In the genomic region with DNA sequence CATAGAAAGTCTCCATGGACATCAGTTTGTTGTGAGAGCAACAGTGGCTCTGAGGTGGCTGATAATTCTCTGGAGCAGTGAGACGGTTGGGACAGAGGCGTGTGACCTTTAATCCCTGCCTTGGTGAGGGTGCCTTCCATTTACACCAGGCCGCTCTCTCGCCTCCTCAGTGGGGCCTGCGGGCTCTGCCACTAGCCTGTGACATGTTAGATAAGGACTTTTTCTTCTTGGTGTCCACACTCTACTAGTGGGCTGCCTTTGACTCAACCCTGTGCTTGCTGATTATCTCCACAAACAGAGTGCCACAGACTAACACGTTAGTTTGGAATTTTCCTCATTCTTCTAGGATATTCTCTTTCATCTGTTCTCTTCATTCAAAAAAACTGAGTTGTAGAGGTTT, we compare ENCODE assay signal across 12 mouse cellular contexts. TPM values are rescaled to one million over a fixed set of nuclear protein-coding genes. Genes with fewer than 3 reads are reported as not detected.
A peak's percentile ranks its signal among the peaks of the same experiment; 100 is the strongest.
DNase-seq lines count a peak whose midpoint lies in the region; ATAC-seq and TF ChIP-seq lines count a peak whose summit lies in the region.
"Had no signal": no experiment of that assay in that cellular context is flagged by ENCODE, and none has a peak within 500 bp of the region (broad histone marks: within the 10 kb centered on the region; RNA-seq: fewer than 3 reads in every experiment).

No protein-coding gene starts in this region.

- no peak for TF ChIP-seq RAD21 in CH12.LX (IDR thresholded peaks at IDR 0.05; ENCODE audit: low read depth, low read length)

- no peak for TF ChIP-seq POLR2A in CH12.LX (IDR thresholded peaks at IDR 0.05; ENCODE audit: low read depth, low read length)

- H3K27ac ChIP-seq in heart, embryonic 10.5 days, result no peak overlapping the region; the same call in 1 of the 2 replicates
- H3K27ac ChIP-seq in CH12.LX (ENCODE audit: insufficient read depth, low read depth), result peak overlapping the region; percentile 8; the same call in 1 of the 2 replicates
- H3K27ac ChIP-seq: heart, embryonic 15.5 days had no signal

- dilution Hi-C loops in CH12.LX (cut with MboI; ENCODE audit: extremely low pct_ligation_motif_present, extremely low pct_unique_long_range_greater_than_20kb, low sequenced_read_pairs), result no loop called here

- DNase-seq in heart, embryonic 10.5 days (ENCODE audit: low spot score), result peak; percentile 93
- no peak for DNase-seq in heart, adult 18-20 months
- no peak for DNase-seq in CH12.LX (ENCODE audit: extremely low read depth)
- no peak for DNase-seq in thymus, postnatal 25 days
- DNase-seq: kidney, postnatal 14 days; retina, postnatal 1 day had no signal

- TF ChIP-seq CTCF in CH12.LX (conservative IDR thresholded peaks at IDR 0.05 in 1 of 2, IDR thresholded peaks at IDR 0.05 in 1 of 2; ENCODE audit: low read depth in 2 of 2, low read length in 2 of 2), result no peak

- peaks cover 87% of the 10 kb centered on the region for H3K79me2 ChIP-seq in CH12.LX (replicated peaks; ENCODE audit: control insufficient read depth, extremely low read depth, insufficient read depth, poor library complexity, severe bottlenecking)

- no peaks in the 10 kb centered on the region for H3K36me3 ChIP-seq in heart, embryonic 10.5 days
- H3K36me3 ChIP-seq in CH12.LX (replicated peaks in 1 of 2; ENCODE audit: control insufficient read depth in 1 of 2, insufficient read depth in 1 of 2, low read length in 1 of 2), result peaks cover 28 to 73% of the 10 kb centered on the region in 2 experiments
- H3K36me3 ChIP-seq in erythroblast, embryonic 14.5 days (ENCODE audit: control insufficient read depth), result peaks cover 94% of the 10 kb centered on the region
- H3K36me3 ChIP-seq: heart, embryonic 15.5 days had no signal

- WGBS in heart, embryonic 10.5 days, result 40% methylated on average over 6 of the region's 6 CpGs

- no peak for TF ChIP-seq EP300 in CH12.LX (IDR thresholded peaks at IDR 0.05; ENCODE audit: low read length)

- in situ Hi-C loops in CH12.LX (cut with MboI; ENCODE audit: low pct_ligation_motif_present, low pct_unique_long_range_greater_than_20kb, low sequenced_read_pairs), result no loop called here

- H3K4me2 ChIP-seq in CH12.LX (ENCODE audit: insufficient read depth, low read depth, poor library complexity, severe bottlenecking), result no peak overlapping the region
- H3K4me2 ChIP-seq: heart, embryonic 15.5 days had no signal

- H3K9me3 ChIP-seq in heart, embryonic 10.5 days, result no peaks in the 10 kb centered on the region
- peaks cover 4% of the 10 kb centered on the region for H3K9me3 ChIP-seq in CH12.LX (replicated peaks; ENCODE audit: low read length)
- no peaks in the 10 kb centered on the region for H3K9me3 ChIP-seq in erythroblast, embryonic 14.5 days (ENCODE audit: control insufficient read depth, low read length)
- H3K9me3 ChIP-seq: heart, embryonic 15.5 days had no signal

- H3K4me3 ChIP-seq in heart, embryonic 10.5 days, result no peak overlapping the region
- H3K4me3 ChIP-seq in CH12.LX (replicated peaks in 1 of 3; ENCODE audit: low read depth in 2 of 3, low read length in 2 of 3, poor library complexity in 1 of 3), result no peak overlapping the region
- peak overlapping the region; percentile 47 for H3K4me3 ChIP-seq in erythroblast, embryonic 14.5 days (replicated peaks)
- H3K4me3 ChIP-seq: heart, embryonic 15.5 days had no signal

- peak; percentile 77 for ATAC-seq in megakaryocyte-erythroid progenitor cell, adult 5-6 weeks (replicated peaks; ENCODE audit: low FRiP score, low TSS enrichment, poor library complexity, severe bottlenecking)
- ATAC-seq in cerebellum, adult (ENCODE audit: insufficient number of reproducible peaks, low FRiP score, low TSS enrichment), result no peak
- ATAC-seq in granulocyte monocyte progenitor cell, adult 5-6 weeks (replicated peaks; ENCODE audit: poor library complexity, severe bottlenecking), result no peak
- ATAC-seq: hindbrain, embryonic 16.5 days had no signal

- peaks cover 16% of the 10 kb centered on the region; the same call in 1 of the 2 replicates for H3K4me1 ChIP-seq in heart, embryonic 10.5 days
- peaks cover 65 to 99% of the 10 kb centered on the region in 2 experiments for H3K4me1 ChIP-seq in CH12.LX (ENCODE audit: control insufficient read depth in 1 of 2, insufficient read depth in 2 of 2)
- H3K4me1 ChIP-seq in erythroblast, embryonic 14.5 days (ENCODE audit: control insufficient read depth), result peaks cover 98% of the 10 kb centered on the region
- H3K4me1 ChIP-seq: heart, embryonic 15.5 days had no signal

- no peak overlapping the region for H3K9ac ChIP-seq in CH12.LX (ENCODE audit: insufficient read depth, low read depth)
- H3K9ac ChIP-seq: heart, embryonic 15.5 days had no signal

- H3K27me3 ChIP-seq in heart, embryonic 10.5 days (ENCODE audit: insufficient read depth, poor library complexity, severe bottlenecking), result no peaks in the 10 kb centered on the region
- H3K27me3 ChIP-seq in CH12.LX (replicated peaks), result no peaks in the 10 kb centered on the region
- H3K27me3 ChIP-seq in erythroblast, embryonic 14.5 days (ENCODE audit: control insufficient read depth), result no peaks in the 10 kb centered on the region
- H3K27me3 ChIP-seq: heart, embryonic 15.5 days had no signal

TF ChIP-seq in CH12.LX, 34 proteins besides CTCF, POLR2A, EP300 and RAD21:
- no peak for TF ChIP-seq MXI1 (IDR thresholded peaks at IDR 0.05; ENCODE audit: low read depth, low read length)
- TF ChIP-seq MAZ (IDR thresholded peaks at IDR 0.05; ENCODE audit: low read depth, low read length), result no peak
- no peak for TF ChIP-seq E2F4 (IDR thresholded peaks at IDR 0.05; ENCODE audit: insufficient replicate concordance, low read depth, low read length)
- no peak for TF ChIP-seq PAX5 (IDR thresholded peaks at IDR 0.05; ENCODE audit: low read length)
- TF ChIP-seq MAX (IDR thresholded peaks at IDR 0.05; ENCODE audit: low read length), result no peak
- TF ChIP-seq JUN (IDR thresholded peaks at IDR 0.05; ENCODE audit: insufficient read depth, low read depth, low read length), result no peak
- TF ChIP-seq TCF12 (IDR thresholded peaks at IDR 0.05; ENCODE audit: low read depth, low read length), result no peak
- no peak for TF ChIP-seq ZNF384 (IDR thresholded peaks at IDR 0.05; ENCODE audit: low read depth, low read length)
- TF ChIP-seq HCFC1 (IDR thresholded peaks at IDR 0.05; ENCODE audit: low read depth, low read length), result no peak
- no peak for TF ChIP-seq GABPA (IDR thresholded peaks at IDR 0.05; ENCODE audit: insufficient replicate concordance, low read depth, low read length)
- TF ChIP-seq RCOR1 (conservative IDR thresholded peaks at IDR 0.05; ENCODE audit: low read depth, low read length), result no peak
- no peak for TF ChIP-seq NRF1 (IDR thresholded peaks at IDR 0.05; ENCODE audit: low read depth, low read length)
- TF ChIP-seq SIN3A (IDR thresholded peaks at IDR 0.05; ENCODE audit: low read length), result no peak
- TF ChIP-seq MEF2A (IDR thresholded peaks at IDR 0.05; ENCODE audit: borderline replicate concordance, low read depth, low read length), result no peak
TF ChIP-seq in CH12.LX: peak in this region for 0.

RNA-seq across cellular contexts. Expression of a gene that starts 44.4 kb away (rescaled TPM):
- polyA plus RNA-seq in heart, embryonic 10.5 days (2016; fragmentation: Nextera tagmentation; extraction: Ambion mirVana), result 7.2 and 7.4 TPM in 2 replicates
- total RNA-seq in heart, adult 18-20 months (2021), result 1 to 10 TPM in 1 of 2 experiments, under 1 TPM in 1; 0.99 to 6.6 TPM
- total RNA-seq in CH12.LX (2012; rRNA removed) (44.0 and 51.2 TPM in 2 replicates), CH12.LX (2014; rRNA removed) (27.8 and 33.1 TPM in 2 replicates)
- 56.8 and 68.7 TPM in 2 replicates for polyA plus RNA-seq in CH12.LX (2012; ENCODE audit: insufficient read length, low read depth)
- 6.6 and 7.2 TPM in 2 replicates for polyA plus RNA-seq in erythroblast, embryonic 14.5 days (2012)
- 259 and 321 TPM in 2 replicates for total RNA-seq in megakaryocyte-erythroid progenitor cell, adult 5-6 weeks (2014; fragmentation: Nextera tagmentation)
- total RNA-seq in megakaryocyte-erythroid progenitor cell, adult 5-6 weeks (2017), result 239 and 294 TPM in 2 replicates
- total RNA-seq in granulocyte monocyte progenitor cell, adult 5-6 weeks (2014; fragmentation: Nextera tagmentation), result 108 and 128 TPM in 2 replicates
- 51.0 and 56.0 TPM in 2 replicates for total RNA-seq in granulocyte monocyte progenitor cell, adult 5-6 weeks (2017)
